Mouse (Mus musculus): ENCODE data around the gene Pomp. TPM values are rescaled to one million over a fixed set of nuclear protein-coding genes. Genes with fewer than 3 reads are reported as not detected.

Pomp gene
- polyA plus RNA-seq, 1 experiment = 41.7 TPM

- H3K27me3 ChIP-seq (ENCODE audit: control insufficient read depth, insufficient read depth, low read length) = no peaks in the 10 kb centered on the region
- H3K27ac ChIP-seq (ENCODE audit: control insufficient read depth, insufficient read depth, low read depth, low read length) = no peak overlapping the region
- H3K4me3 ChIP-seq (ENCODE audit: control insufficient read depth, low read depth, low read length) = no peak overlapping the region
- no peaks in the 10 kb centered on the region for H3K36me3 ChIP-seq (ENCODE audit: control insufficient read depth, insufficient read depth, low read length)
- H3K4me1 ChIP-seq (ENCODE audit: control insufficient read depth, insufficient read depth, low read length) = peaks cover 12% of the 10 kb centered on the region
- no peak for TF ChIP-seq CTCF (IDR thresholded peaks at IDR 0.05; ENCODE audit: control insufficient read depth, insufficient read depth, insufficient replicate concordance, low read depth, low read length)
- no peak for TF ChIP-seq POLR2A (IDR thresholded peaks at IDR 0.05; ENCODE audit: control insufficient read depth, low read depth, low read length)
These were observed 54.8 kb downstream of the Pomp start for GRCm38 (mm10) chr5:147915038-147915566.

- TF ChIP-seq CTCF (IDR thresholded peaks at IDR 0.05; ENCODE audit: control insufficient read depth, insufficient read depth, insufficient replicate concordance, low read depth, low read length) (no peak), POLR2A (IDR thresholded peaks at IDR 0.05; ENCODE audit: control insufficient read depth, low read depth, low read length) (no peak)
- Histone ChIP-seq H3K36me3 (ENCODE audit: control insufficient read depth, insufficient read depth, low read length) (no peaks in the 10 kb centered on the region), H3K4me3 (ENCODE audit: control insufficient read depth, low read depth, low read length) (no peak overlapping the region), H3K27ac (ENCODE audit: control insufficient read depth, insufficient read depth, low read depth, low read length) (no peak overlapping the region), H3K27me3 (ENCODE audit: control insufficient read depth, insufficient read depth, low read length) (no peaks in the 10 kb centered on the region), H3K4me1 (ENCODE audit: control insufficient read depth, insufficient read depth, low read length) (peaks cover 12% of the 10 kb centered on the region)
These were observed 55.9 kb downstream of the Pomp start for GRCm38 (mm10) chr5:147916171-147916570.

- H3K36me3 ChIP-seq (ENCODE audit: control insufficient read depth, insufficient read depth, low read length) = no peaks in the 10 kb centered on the region
- H3K27ac ChIP-seq (ENCODE audit: control insufficient read depth, insufficient read depth, low read depth, low read length) = no peak overlapping the region
- no peaks in the 10 kb centered on the region for H3K27me3 ChIP-seq (ENCODE audit: control insufficient read depth, insufficient read depth, low read length)
- H3K4me1 ChIP-seq (ENCODE audit: control insufficient read depth, insufficient read depth, low read length) = peaks cover 8% of the 10 kb centered on the region
- TF ChIP-seq CTCF (IDR thresholded peaks at IDR 0.05; ENCODE audit: control insufficient read depth, insufficient read depth, insufficient replicate concordance, low read depth, low read length) = no peak
- no peak for TF ChIP-seq POLR2A (IDR thresholded peaks at IDR 0.05; ENCODE audit: control insufficient read depth, low read depth, low read length)
- no peak overlapping the region for H3K4me3 ChIP-seq (ENCODE audit: control insufficient read depth, low read depth, low read length)
These were observed 58.0 kb downstream of the Pomp start for GRCm38 (mm10) chr5:147918044-147918846.

- no peak overlapping the region for H3K4me3 ChIP-seq (ENCODE audit: control insufficient read depth, low read depth, low read length)
- TF ChIP-seq CTCF (IDR thresholded peaks at IDR 0.05; ENCODE audit: control insufficient read depth, insufficient read depth, insufficient replicate concordance, low read depth, low read length) = no peak
- TF ChIP-seq POLR2A (IDR thresholded peaks at IDR 0.05; ENCODE audit: control insufficient read depth, low read depth, low read length) = no peak
- peaks cover 3% of the 10 kb centered on the region for H3K4me1 ChIP-seq (ENCODE audit: control insufficient read depth, insufficient read depth, low read length)
- no peaks in the 10 kb centered on the region for H3K27me3 ChIP-seq (ENCODE audit: control insufficient read depth, insufficient read depth, low read length)
- H3K36me3 ChIP-seq (ENCODE audit: control insufficient read depth, insufficient read depth, low read length) = no peaks in the 10 kb centered on the region
- no peak overlapping the region for H3K27ac ChIP-seq (ENCODE audit: control insufficient read depth, insufficient read depth, low read depth, low read length)
These were observed 64.4 kb downstream of the Pomp start for GRCm38 (mm10) chr5:147924621-147925020.

Other genes starting within 250 kb of the Pomp start
- gene Flt1, start 134.4 kb upstream of the Pomp start, polyA plus RNA-seq (2012; rRNA removed) = 1.00 and 1.1 TPM in 2 replicates
- gene Slc46a3, start 34.4 kb downstream of the Pomp start, polyA plus RNA-seq (2012; rRNA removed) = 3.2 and 6.4 TPM in 2 replicates
- gene Mtus2, start 96.9 kb downstream of the Pomp start, polyA plus RNA-seq (2012; rRNA removed) = 1.1 and 1.8 TPM in 2 replicates

Measured in testis, adult 2 months (tissue).